Comparison of ENCODE assay signal across 8 mouse cellular contexts in the genomic region with DNA sequence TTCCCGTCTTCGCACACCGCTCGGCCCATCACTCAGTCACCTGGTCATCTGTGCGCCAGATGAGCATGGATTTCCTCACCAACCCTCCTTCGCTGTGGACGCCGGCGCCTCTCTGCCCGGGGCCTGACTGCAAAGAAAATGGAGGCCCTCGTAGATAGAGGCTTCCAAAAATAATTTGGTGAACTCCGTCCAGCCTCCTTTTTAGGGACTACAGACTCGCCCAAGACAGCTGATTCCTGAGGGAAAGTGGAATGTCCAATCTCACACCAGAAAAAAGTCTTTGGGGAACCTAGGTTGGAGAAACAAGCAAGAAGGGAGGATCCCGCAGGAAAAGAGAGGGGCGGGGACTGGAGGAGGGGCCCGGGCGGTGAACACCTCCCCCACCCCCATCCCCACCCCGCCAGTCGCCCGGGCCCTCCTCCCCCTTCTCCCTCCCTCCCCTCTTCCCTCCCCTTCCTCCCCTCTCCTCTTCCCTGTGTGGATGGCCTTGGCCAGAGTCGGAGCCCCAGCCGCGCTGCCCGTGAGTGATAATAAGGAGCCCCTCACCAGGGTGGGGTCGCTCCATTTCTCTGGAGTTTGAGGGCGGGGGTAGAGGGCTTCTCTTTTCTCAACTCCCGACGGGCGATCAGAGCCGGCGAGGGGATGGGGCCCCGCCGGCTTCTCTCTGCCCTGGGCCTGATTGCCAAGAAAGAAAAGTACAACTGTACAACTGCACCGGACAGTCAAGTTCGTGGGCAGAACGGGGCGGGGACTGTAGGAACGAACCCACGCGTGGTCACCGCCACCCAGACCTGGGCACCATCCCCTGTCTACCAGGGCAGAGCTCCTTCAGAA. TPM values are rescaled to one million over a fixed set of nuclear protein-coding genes. Genes with fewer than 3 reads are reported as not detected.
A peak's percentile ranks its signal among the peaks of the same experiment; 100 is the strongest.
DNase-seq lines count a peak whose midpoint lies in the region; ATAC-seq and TF ChIP-seq lines count a peak whose summit lies in the region.

A gene (plus strand): TSS at position 463 of the 834 bp plus-strand sequence.

- H3K4me3 ChIP-seq in C2C12 (ENCODE audit: insufficient read depth, poor library complexity, severe bottlenecking): peak within 1 kb of the TSS; percentile 63
- H3K4me3 ChIP-seq in cortical plate, adult 2 months (ENCODE audit: insufficient read depth, low read length): peak within 1 kb of the TSS; percentile 25
- H3K4me3 ChIP-seq in intestine, embryonic 16.5 days (ENCODE audit: low read length): peak within 1 kb of the TSS; percentile 66
- H3K4me3 ChIP-seq in liver, embryonic 13.5 days (replicated peaks): peak within 1 kb of the TSS; percentile 56
- peak within 1 kb of the TSS; percentile 51 for H3K4me3 ChIP-seq in neural tube, embryonic 13.5 days

- peak within 1 kb of the TSS; percentile 72 for H3K4me2 ChIP-seq in intestine, embryonic 16.5 days (ENCODE audit: low read depth, low read length)
- H3K4me2 ChIP-seq in liver, embryonic 13.5 days: peak within 1 kb of the TSS; percentile 67
- H3K4me2 ChIP-seq in neural tube, embryonic 13.5 days: peak within 1 kb of the TSS; percentile 83

- peaks cover 40% of the 10 kb centered on the region for H3K79me2 ChIP-seq in C2C12 (ENCODE audit: control insufficient read depth, insufficient read depth)

- peak; percentile 92 for DNase-seq in R1 (ENCODE audit: low read depth, low spot score)
- DNase-seq in liver, embryonic 13.5 days: peak; percentile 29
- DNase-seq in urinary bladder, postnatal 4 days (ENCODE audit: low spot score in 2 of 2): peak; percentile 73 to 87

- H3K9me3 ChIP-seq in intestine, embryonic 16.5 days (ENCODE audit: control insufficient read depth, low read length): no peaks in the 10 kb centered on the region
- H3K9me3 ChIP-seq in liver, embryonic 13.5 days (replicated peaks): no peaks in the 10 kb centered on the region
- H3K9me3 ChIP-seq in neural tube, embryonic 13.5 days: no peaks in the 10 kb centered on the region

- peaks cover 13% of the 10 kb centered on the region for H3K79me3 ChIP-seq in C2C12 (ENCODE audit: low read depth)

- WGBS in intestine, embryonic 16.5 days: under 1% methylated on average over 41 of the region's 41 CpGs
- 1% methylated on average over 41 of the region's 41 CpGs for WGBS in liver, embryonic 13.5 days (ENCODE audit: insufficient replicate concordance)
- under 1% methylated on average over 41 of the region's 41 CpGs for WGBS in neural tube, embryonic 13.5 days

- H3K9ac ChIP-seq in intestine, embryonic 16.5 days (ENCODE audit: low read depth, low read length): peak within 1 kb of the TSS; percentile 80
- peak within 1 kb of the TSS; percentile 57; the same call in 1 of the 2 replicates for H3K9ac ChIP-seq in liver, embryonic 13.5 days
- peak within 1 kb of the TSS; percentile 76 for H3K9ac ChIP-seq in neural tube, embryonic 13.5 days

- no peak for TF ChIP-seq CTCF in C2C12 (IDR thresholded peaks at IDR 0.05; ENCODE audit: control insufficient read depth, insufficient read depth, insufficient read length)
- TF ChIP-seq CTCF in cortical plate, adult 2 months (IDR thresholded peaks at IDR 0.05; ENCODE audit: extremely low read depth, insufficient read depth, low read length): no peak

- H3K27ac ChIP-seq in cortical plate, adult 2 months (ENCODE audit: insufficient read depth, low read length): no peak within 1 kb of the TSS
- peak within 1 kb of the TSS; percentile 93 for H3K27ac ChIP-seq in intestine, embryonic 16.5 days (ENCODE audit: low read length)
- peak within 1 kb of the TSS; percentile 48; the same call in 1 of the 2 replicates for H3K27ac ChIP-seq in liver, embryonic 13.5 days
- H3K27ac ChIP-seq in neural tube, embryonic 13.5 days (replicated peaks): peak within 1 kb of the TSS; percentile 84

- peak; percentile 7 for ATAC-seq in granulocyte monocyte progenitor cell, adult 5-6 weeks (replicated peaks; ENCODE audit: poor library complexity, severe bottlenecking)
- peak; percentile 92 for ATAC-seq in intestine, embryonic 16.5 days
- ATAC-seq in liver, embryonic 13.5 days (ENCODE audit: low read depth): peak; percentile 71
- ATAC-seq in neural tube, embryonic 13.5 days (ENCODE audit: low read depth): peak; percentile 88

- no peaks in the 10 kb centered on the region for H3K27me3 ChIP-seq in C2C12 (ENCODE audit: control insufficient read depth, insufficient read depth, insufficient read length)
- H3K27me3 ChIP-seq in intestine, embryonic 16.5 days (replicated peaks; ENCODE audit: control insufficient read depth, insufficient read depth, low read length): no peaks in the 10 kb centered on the region
- H3K27me3 ChIP-seq in liver, embryonic 13.5 days: no peaks in the 10 kb centered on the region
- H3K27me3 ChIP-seq in neural tube, embryonic 13.5 days: no peaks in the 10 kb centered on the region

- no peaks in the 10 kb centered on the region for H3K36me3 ChIP-seq in C2C12 (ENCODE audit: control insufficient read depth, insufficient read depth)
- no peaks in the 10 kb centered on the region for H3K36me3 ChIP-seq in intestine, embryonic 16.5 days (ENCODE audit: control insufficient read depth, insufficient read depth, low read length)
- H3K36me3 ChIP-seq in liver, embryonic 13.5 days: no peaks in the 10 kb centered on the region
- no peaks in the 10 kb centered on the region for H3K36me3 ChIP-seq in neural tube, embryonic 13.5 days

- H3ac ChIP-seq in C2C12 (ENCODE audit: control insufficient read depth, insufficient read length, low read depth): peak within 1 kb of the TSS; percentile 97

- no peaks in the 10 kb centered on the region for H3K4me1 ChIP-seq in cortical plate, adult 2 months (ENCODE audit: control insufficient read depth, insufficient read depth, low read length)
- H3K4me1 ChIP-seq in intestine, embryonic 16.5 days (ENCODE audit: control insufficient read depth, insufficient read depth, low read length): peaks cover 15% of the 10 kb centered on the region
- H3K4me1 ChIP-seq in liver, embryonic 13.5 days (replicated peaks): peaks cover 18% of the 10 kb centered on the region; the same call in 1 of the 2 replicates
- H3K4me1 ChIP-seq in neural tube, embryonic 13.5 days (replicated peaks): peaks cover 36% of the 10 kb centered on the region

- TF ChIP-seq POLR2A in cortical plate, adult 2 months (IDR thresholded peaks at IDR 0.05; ENCODE audit: extremely low read depth, insufficient read depth, low read length): peak; percentile 49; the same call in 1 of the 2 replicates

TF ChIP-seq in C2C12, 6 proteins besides CTCF, POLR2A, EP300 and RAD21:
- TF ChIP-seq MAX (IDR thresholded peaks at IDR 0.05): no peak
- no peak for TF ChIP-seq MYOD1 (IDR thresholded peaks at IDR 0.05; ENCODE audit: control insufficient read depth, insufficient read length, low read depth)
- TF ChIP-seq FOSL1 (IDR thresholded peaks at IDR 0.05; ENCODE audit: insufficient read depth, low read length, poor library complexity, severe bottlenecking): no peak
- no peak for TF ChIP-seq CEBPB (IDR thresholded peaks at IDR 0.05; ENCODE audit: low read depth)
- TF ChIP-seq MYOG (IDR thresholded peaks at IDR 0.05; ENCODE audit: control insufficient read depth, extremely low read depth, insufficient read length): no peak
- TF ChIP-seq USF1 (IDR thresholded peaks at IDR 0.05; ENCODE audit: low read depth): no peak

RNA-seq across cellular contexts. Expression of the gene that starts here (rescaled TPM):
- 34.6 TPM for polyA plus RNA-seq in C2C12 (2012; fragmentation: generic; extraction: Trizol)
- 3.1 and 4.6 TPM in 2 replicates for polyA plus RNA-seq in cortical plate, adult 2 months (2012; rRNA removed)
- total RNA-seq in granulocyte monocyte progenitor cell, adult 5-6 weeks (2014; fragmentation: Nextera tagmentation): 0.51 TPM in 1 of 2 replicates, not detected in the other
- not detected in 2 replicates for total RNA-seq in granulocyte monocyte progenitor cell, adult 5-6 weeks (2017)
- polyA plus RNA-seq in intestine, embryonic 16.5 days (2015; fragmentation: Nextera tagmentation; extraction: Ambion mirVana): 3.9 and 4.3 TPM in 2 replicates
- polyA plus RNA-seq in liver, embryonic 13.5 days (2015; fragmentation: Nextera tagmentation; extraction: Ambion mirVana): 0.98 and 1.0 TPM in 2 replicates
- polyA plus RNA-seq in neural tube, embryonic 13.5 days (2015; fragmentation: Nextera tagmentation; extraction: Ambion mirVana): 2.7 and 3.5 TPM in 2 replicates

Comparison
In these comparisons a context has a peak if more than half of its experiments do, and no peak if none do; other contexts are left out.
1. Peak in ATAC-seq in granulocyte monocyte progenitor cell, adult 5-6 weeks; RNA of the gene not detected or under 1 TPM.
2. DNase-seq: peak in every context shown above with its lines; median percentile 92 in R1; 80 in urinary bladder, postnatal 4 days; 29 in liver, embryonic 13.5 days.
3. ATAC-seq: peak in every context shown above with its lines; median percentile 92 in intestine, embryonic 16.5 days; 88 in neural tube, embryonic 13.5 days; 71 in liver, embryonic 13.5 days; 7 in granulocyte monocyte progenitor cell, adult 5-6 weeks.